Mouse (Mus musculus) spleen, postnatal 14 days (tissue): ENCODE measurements around the gene Rnasek.

ENCODE experiments used
- DNase-seq, 2 experiments: peaks; one replicate each; pipeline ENCODE4 v3.0.0; 2021 to 2022; ENCODE audit warnings: low spot score in 2 of 2

Rnasek gene

GRCm38 (mm10) chr11:70216103-70216502 is 23.5 kb downstream of the Rnasek start:
- DNase-seq: no peak

GRCm38 (mm10) chr11:70215301-70215700 is 24.3 kb downstream of the Rnasek start:
- no peak for DNase-seq

- DNase-seq: no peak
Measured at GRCm38 (mm10) chr11:70214856-70215209, 24.8 kb downstream of the Rnasek start.

- DNase-seq: no peak
Measured at GRCm38 (mm10) chr11:70214191-70214855, 25.3 kb downstream of the Rnasek start.

GRCm38 (mm10) chr11:70213736-70214135 is 25.9 kb downstream of the Rnasek start:
- DNase-seq: no peak

GRCm38 (mm10) chr11:70212896-70213295 is 26.7 kb downstream of the Rnasek start:
- peak in 1 of 2 experiments; percentile 54 for DNase-seq

GRCm38 (mm10) chr11:70212423-70212822 is 27.2 kb downstream of the Rnasek start, which contains the start of gene Slc16a11:
Gene Slc16a11, plus strand, starts transcription at chr11:70212752.
- DNase-seq: no peak

GRCm38 (mm10) chr11:70211972-70212371 is 27.7 kb downstream of the Rnasek start:
- DNase-seq: no peak

GRCm38 (mm10) chr11:70210681-70211080 is 29.0 kb downstream of the Rnasek start:
- no peak for DNase-seq

GRCm38 (mm10) chr11:70208778-70209388 is 30.8 kb downstream of the Rnasek start:
- DNase-seq: no peak

GRCm38 (mm10) chr11:70207283-70207682 is 32.4 kb downstream of the Rnasek start:
- DNase-seq: no peak

- no peak for DNase-seq
Measured at GRCm38 (mm10) chr11:70206801-70207200, 32.8 kb downstream of the Rnasek start.

GRCm38 (mm10) chr11:70201691-70202090 is 38.0 kb downstream of the Rnasek start:
- DNase-seq: peak; percentile 46 to 72

- DNase-seq: no peak
Measured at GRCm38 (mm10) chr11:70200036-70200608, 39.5 kb downstream of the Rnasek start.

- DNase-seq: no peak
Measured at GRCm38 (mm10) chr11:70199107-70199506, 40.5 kb downstream of the Rnasek start.

- DNase-seq: no peak
Measured at GRCm38 (mm10) chr11:70198332-70198731, 41.3 kb downstream of the Rnasek start.

- DNase-seq: no peak
Measured at GRCm38 (mm10) chr11:70193354-70194285, 46.0 kb downstream of the Rnasek start.

GRCm38 (mm10) chr11:70192157-70192556 is 47.5 kb downstream of the Rnasek start:
- no peak for DNase-seq

- no peak for DNase-seq
Measured at GRCm38 (mm10) chr11:70191188-70191587, 48.5 kb downstream of the Rnasek start.

GRCm38 (mm10) chr11:70189319-70190134 is 50.1 kb downstream of the Rnasek start:
- DNase-seq: no peak
